Mouse (Mus musculus) fibroblast of lung, adult 2 months (primary cell): ENCODE data around the gene Pum3.
A peak's percentile ranks its signal among the peaks of the same experiment; 100 is the strongest.
"Not testable (repeated sequence)": the region's sequence is repeated elsewhere in the genome, so short reads cannot be mapped to it uniquely, and the experiment has no call there.

Source experiments
- DNase-seq: peaks from one replicate; pipeline ENCODE4 v3.0.0-alpha.2; 2011; ENCODE audit warnings: low read depth

Gene Pum3

GRCm38 (mm10) chr19:27392431-27392830 lies 37.2 kb downstream of the Pum3 start:
- no peak for DNase-seq

GRCm38 (mm10) chr19:27391344-27391743 lies 38.3 kb downstream of the Pum3 start:
- DNase-seq = no peak

- DNase-seq = not testable (repeated sequence)
These were observed 40.1 kb downstream of the Pum3 start for GRCm38 (mm10) chr19:27389566-27389965.

- no peak for DNase-seq
These were observed 44.3 kb downstream of the Pum3 start for GRCm38 (mm10) chr19:27385304-27385703.

GRCm38 (mm10) chr19:27383266-27383665 lies 46.4 kb downstream of the Pum3 start:
- DNase-seq = no peak

GRCm38 (mm10) chr19:27382131-27382530 lies 47.5 kb downstream of the Pum3 start:
- no peak for DNase-seq

GRCm38 (mm10) chr19:27379712-27380401 lies 49.8 kb downstream of the Pum3 start:
- no peak for DNase-seq

- DNase-seq = peak; percentile 40
These were observed 58.8 kb downstream of the Pum3 start for GRCm38 (mm10) chr19:27370784-27371183.

GRCm38 (mm10) chr19:27370174-27370573 lies 59.5 kb downstream of the Pum3 start:
- no peak for DNase-seq

- DNase-seq = peak; percentile 83
These were observed 60.0 kb downstream of the Pum3 start for GRCm38 (mm10) chr19:27369461-27370135.

GRCm38 (mm10) chr19:27366113-27366746 lies 63.4 kb downstream of the Pum3 start:
- no peak for DNase-seq

GRCm38 (mm10) chr19:27364521-27364931 lies 65.1 kb downstream of the Pum3 start:
- peak; percentile 54 for DNase-seq

GRCm38 (mm10) chr19:27363891-27364290 lies 65.7 kb downstream of the Pum3 start:
- DNase-seq = no peak

- peak; percentile 67 for DNase-seq
These were observed 69.2 kb downstream of the Pum3 start for GRCm38 (mm10) chr19:27360381-27360780.

- peak; percentile 84 for DNase-seq
These were observed 77.9 kb downstream of the Pum3 start for GRCm38 (mm10) chr19:27351700-27352099.

- DNase-seq = no peak
These were observed 83.1 kb downstream of the Pum3 start for GRCm38 (mm10) chr19:27346501-27346900.
